Comparison of ENCODE assay signal across 8 mouse cellular contexts in the genomic region with DNA sequence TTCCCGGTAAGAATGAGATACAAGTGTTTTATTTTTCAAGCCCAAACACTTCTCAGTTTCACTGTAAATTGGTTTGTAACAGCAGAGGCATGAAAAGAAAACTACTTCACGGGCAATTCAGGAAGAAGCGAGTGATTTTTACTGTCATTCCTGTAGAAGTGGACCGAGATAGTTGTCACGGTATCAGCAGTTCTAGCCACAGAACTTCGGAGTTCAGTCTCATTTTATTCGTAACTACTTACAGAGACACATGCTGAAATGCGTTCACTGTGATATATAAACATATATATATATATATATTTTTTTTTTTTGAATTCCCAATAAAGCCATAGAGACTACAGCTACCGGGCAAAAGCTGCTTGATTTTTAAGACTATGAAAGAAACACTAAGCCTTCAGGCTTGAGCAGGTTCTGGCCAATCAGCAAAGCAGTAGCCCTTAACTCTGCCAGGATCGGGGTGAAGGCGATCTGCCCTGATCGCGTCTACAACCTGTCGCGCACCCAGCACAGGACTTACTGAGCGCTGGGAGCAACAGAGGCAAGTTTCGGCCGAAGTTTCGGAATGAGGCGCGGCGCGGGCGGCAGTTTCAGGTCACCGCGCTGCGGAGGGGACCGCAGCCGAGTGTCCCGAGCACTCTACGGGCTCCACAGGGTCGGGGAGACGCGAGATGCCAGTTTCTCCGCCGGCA. TPM values are rescaled to one million over a fixed set of nuclear protein-coding genes. Genes with fewer than 3 reads are reported as not detected.
A peak's percentile ranks its signal among the peaks of the same experiment; 100 is the strongest.
DNase-seq lines count a peak whose midpoint lies in the region; ATAC-seq lines count a peak whose summit lies in the region.

No protein-coding gene starts in this region.

- peak overlapping the region; percentile 91 for H3K4me3 ChIP-seq in forebrain, embryonic 13.5 days
- H3K4me3 ChIP-seq in liver, embryonic 13.5 days (replicated peaks): peak overlapping the region; percentile 91
- H3K4me3 ChIP-seq in stomach, embryonic 14.5 days (ENCODE audit: low read depth, low read length): peak overlapping the region; percentile 91

- no peaks in the 10 kb centered on the region for H3K36me3 ChIP-seq in forebrain, embryonic 13.5 days (ENCODE audit: poor library complexity, severe bottlenecking)
- no peaks in the 10 kb centered on the region for H3K36me3 ChIP-seq in liver, embryonic 13.5 days
- H3K36me3 ChIP-seq in stomach, embryonic 14.5 days (ENCODE audit: control insufficient read depth, insufficient read depth, low read length): no peaks in the 10 kb centered on the region

- WGBS in forebrain, embryonic 13.5 days: under 1% methylated on average over 36 of the region's 36 CpGs
- under 1% methylated on average over 36 of the region's 36 CpGs for WGBS in liver, embryonic 13.5 days (ENCODE audit: insufficient replicate concordance)
- under 1% methylated on average over 36 of the region's 36 CpGs for WGBS in stomach, embryonic 14.5 days

- H3K4me1 ChIP-seq in forebrain, embryonic 13.5 days: peaks cover 26% of the 10 kb centered on the region
- peaks cover 27% of the 10 kb centered on the region for H3K4me1 ChIP-seq in liver, embryonic 13.5 days (replicated peaks)
- peaks cover 9% of the 10 kb centered on the region for H3K4me1 ChIP-seq in stomach, embryonic 14.5 days (ENCODE audit: control insufficient read depth, insufficient read depth, low read length)

- peak overlapping the region; percentile 97 for H3K27ac ChIP-seq in forebrain, embryonic 13.5 days
- H3K27ac ChIP-seq in liver, embryonic 13.5 days: peak overlapping the region; percentile 94
- H3K27ac ChIP-seq in stomach, embryonic 14.5 days (ENCODE audit: low read length): peak overlapping the region; percentile 90

- H3K27me3 ChIP-seq in forebrain, embryonic 13.5 days: 0 out of 2 replicates have a peak, but pooled peaks cover 3% of the 10 kb centered on the region
- no peaks in the 10 kb centered on the region for H3K27me3 ChIP-seq in liver, embryonic 13.5 days
- no peaks in the 10 kb centered on the region for H3K27me3 ChIP-seq in stomach, embryonic 14.5 days (ENCODE audit: control insufficient read depth, insufficient read depth, low read length)

- H3K9ac ChIP-seq in forebrain, embryonic 13.5 days: peak overlapping the region; percentile 94
- H3K9ac ChIP-seq in liver, embryonic 13.5 days: peak overlapping the region; percentile 88
- peak overlapping the region; percentile 84 for H3K9ac ChIP-seq in stomach, embryonic 14.5 days (replicated peaks; ENCODE audit: low read depth, low read length)

- peak overlapping the region; percentile 89 for H3K4me2 ChIP-seq in forebrain, embryonic 13.5 days
- H3K4me2 ChIP-seq in liver, embryonic 13.5 days: peak overlapping the region; percentile 89
- peak overlapping the region; percentile 55 for H3K4me2 ChIP-seq in stomach, embryonic 14.5 days (replicated peaks; ENCODE audit: low read depth, low read length)

- DNase-seq in layer of hippocampus, adult 9-10 months (ENCODE audit: low spot score): peak; percentile 31
- DNase-seq in layer of hippocampus, postnatal 14 days (ENCODE audit: low spot score in 2 of 2): no peak
- DNase-seq in WW6 (ENCODE audit: low read depth, low spot score): peak; percentile 46
- peak; percentile 48 for DNase-seq in liver, embryonic 13.5 days
- no peak for DNase-seq in frontal cortex, postnatal 36 days (ENCODE audit: low spot score in 2 of 2)
- DNase-seq in right cerebral cortex, postnatal 36 days (ENCODE audit: low spot score in 2 of 2): no peak

- ATAC-seq in forebrain, embryonic 13.5 days: peak; percentile 74
- ATAC-seq in liver, embryonic 13.5 days (ENCODE audit: low read depth): peak; percentile 74
- peak; percentile 74 for ATAC-seq in stomach, embryonic 14.5 days (ENCODE audit: insufficient number of reproducible peaks, insufficient read depth, low FRiP score, low read depth)

- H3K9me3 ChIP-seq in forebrain, embryonic 13.5 days (replicated peaks): no peaks in the 10 kb centered on the region
- H3K9me3 ChIP-seq in liver, embryonic 13.5 days (replicated peaks): no peaks in the 10 kb centered on the region
- no peaks in the 10 kb centered on the region for H3K9me3 ChIP-seq in stomach, embryonic 14.5 days (ENCODE audit: control insufficient read depth, low read depth, low read length)

RNA-seq across cellular contexts. Expression of a gene that starts 0.5 kb away (rescaled TPM):
- 10 to 100 TPM; 58.7 to 59.0 TPM for total RNA-seq in layer of hippocampus, postnatal 14 days (2021)
- polyA plus RNA-seq in forebrain, embryonic 13.5 days (2015; fragmentation: Nextera tagmentation; extraction: Ambion mirVana): 22.3 and 23.3 TPM in 2 replicates
- 7.9 and 9.8 TPM in 2 replicates for polyA plus RNA-seq in liver, embryonic 13.5 days (2015; fragmentation: Nextera tagmentation; extraction: Ambion mirVana)
- polyA plus RNA-seq in stomach, embryonic 14.5 days (2014; fragmentation: Nextera tagmentation; extraction: Ambion mirVana): 24.8 and 30.2 TPM in 2 replicates

Comparison
In these comparisons a context has a peak if more than half of its experiments do, and no peak if none do; other contexts are left out.
1. DNase-seq: peak in layer of hippocampus, adult 9-10 months (single experiment), WW6 (single experiment) and liver, embryonic 13.5 days (single experiment); none in layer of hippocampus, postnatal 14 days (0 of 2), frontal cortex, postnatal 36 days (0 of 2) and right cerebral cortex, postnatal 36 days (0 of 2).
2. Peak in every context shown above with its lines, with median percentiles within 50 percentile points of each other: ATAC-seq, H3K27ac ChIP-seq, H3K4me2 ChIP-seq, H3K4me3 ChIP-seq and H3K9ac ChIP-seq.